Mouse (Mus musculus) hindbrain, postnatal 0 days (tissue): Measurements from ENCODE around the gene Med28. TPM values are rescaled to one million over a fixed set of nuclear protein-coding genes. Genes with fewer than 3 reads are reported as not detected.

Experiments
- ATAC-seq: fragments of 200-750 bp; cut with Nextera tagmentation; 2 replicates; pipeline ENCODE4 v1.8.0; 2017; ENCODE audit warnings: mild to moderate bottlenecking, moderate TSS enrichment, moderate library complexity
- DNase-seq: peaks from one replicate; pipeline ENCODE4 v3.0.0-alpha.2; 2015; ENCODE audit warnings: low spot score
- H3K27ac ChIP-seq: fragments of 300-500 bp; sonication (generic); 2 replicates; pipeline ENCODE4 v1.5.1; 2014; ENCODE audit warnings: mild to moderate bottlenecking
- H3K27me3 ChIP-seq: fragments of 300-500 bp; sonication (generic); 2 replicates; pipeline ENCODE4 v1.6.1; 2014; ENCODE audit warnings: low read length, mixed read lengths; ENCODE audit not compliant: insufficient read depth
- H3K36me3 ChIP-seq: fragments of 300-500 bp; sonication (generic); 2 replicates; pipeline ENCODE4 v1.6.1; 2014; ENCODE audit warnings: low read length, mixed read lengths; ENCODE audit not compliant: insufficient read depth
- H3K4me1 ChIP-seq: fragments of 300-500 bp; sonication (generic); 2 replicates; pipeline ENCODE4 v1.6.1; 2014; ENCODE audit warnings: antibody characterized with exemption, low read length, mixed read lengths; ENCODE audit not compliant: insufficient read depth
- H3K4me2 ChIP-seq: fragments of 300-500 bp; sonication (generic); 2 replicates; pipeline ENCODE4 v1.6.1; 2014; ENCODE audit warnings: low read depth, mild to moderate bottlenecking, low read length, moderate library complexity, mixed read lengths
- H3K4me3 ChIP-seq: fragments of 300-500 bp; sonication (generic); 2 replicates; pipeline ENCODE4 v1.5.1; 2014; ENCODE audit warnings: low read length
- H3K9ac ChIP-seq: fragments of 300-500 bp; sonication (generic); replicated peaks from 2 replicates; pipeline ENCODE4 v1.6.1; 2014; ENCODE audit warnings: mild to moderate bottlenecking, low read length, moderate library complexity, mixed read lengths
- H3K9me3 ChIP-seq: fragments of 300-500 bp; sonication (generic); 2 replicates; pipeline ENCODE4 v1.6.1; 2016; ENCODE audit warnings: low read length, mixed read lengths
- CTCF ChIP-seq: IDR thresholded peaks from 2 replicates; pipeline ENCODE4 v1.5.1; 2016; ENCODE audit warnings: antibody characterized with exemption, control low read depth, low read depth
- WGBS: fragments of 180-500 bp; shearing (Covaris S2); extraction: QIAGEN DNeasy Blood & Tissue Kit; methylation state at CpG from one replicate; pipeline ENCODE4 v1.1.7; 2014; 5-methylcytosine and 5-hydroxymethylcytosine counted together
- polyA plus RNA-seq: library from polyadenylated mRNA; unstranded; fragments of >200 nt; fragmentation: Nextera tagmentation; extraction: Ambion mirVana; gene quantifications from 2 replicates; pipeline ENCODE4 v1.2.1, GENCODE M21; 2015
- total RNA-seq: library from RNA; depleted of rRNA; stranded (reverse); fragments of >200 nt; gene quantifications from 2 replicates; pipeline ENCODE4 v1.2.3, GENCODE M21; 2014; rRNA removed

Gene Med28
- total RNA-seq, result 27.7 and 71.0 TPM in 2 replicates
- polyA plus RNA-seq, result 222 and 232 TPM in 2 replicates

DNA sequence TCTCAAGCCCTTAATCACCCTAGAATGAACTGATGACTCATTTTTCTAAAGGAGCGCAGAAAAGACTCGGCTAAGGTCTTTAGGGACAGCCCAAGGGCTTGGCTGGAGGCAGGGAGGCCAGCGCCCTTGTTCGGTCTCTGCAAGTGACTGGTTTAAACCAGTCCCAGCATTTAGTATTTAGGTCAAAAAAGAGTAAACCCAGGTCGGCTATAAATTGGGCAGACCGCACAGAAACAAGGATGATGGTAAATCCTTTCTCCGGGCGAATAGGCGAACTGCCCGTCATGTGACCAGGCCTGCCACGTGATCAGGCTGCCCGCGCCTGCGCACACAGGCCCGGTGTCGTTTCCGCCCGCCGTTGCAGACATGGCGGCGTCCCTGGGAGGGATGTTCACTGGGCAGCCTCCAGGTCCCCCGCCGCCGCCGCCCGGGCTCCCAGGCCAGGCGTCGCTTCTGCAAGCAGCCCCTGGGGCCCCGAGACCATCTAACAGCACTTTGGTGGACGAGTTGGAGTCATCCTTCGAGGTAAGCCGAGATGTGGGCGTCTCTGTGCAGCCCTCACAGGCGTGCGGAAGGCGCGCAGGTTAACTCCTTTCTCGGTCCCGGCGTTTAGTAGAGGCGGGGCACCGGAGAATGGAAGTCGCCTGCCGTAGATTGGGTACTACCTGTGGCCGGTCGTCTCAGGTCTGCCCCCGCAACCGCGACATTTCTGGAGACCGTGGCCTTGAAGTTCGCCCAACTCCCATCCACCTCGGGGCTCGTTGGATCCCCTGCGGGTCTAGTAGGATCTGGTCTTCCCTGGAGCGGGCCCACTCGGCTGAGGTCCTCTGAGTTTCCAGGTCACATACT, at the start of gene Med28:
Gene Med28 (plus strand): TSS at position 270 of the 849 bp plus-strand sequence.
- WGBS, result 1% methylated on average over 56 of the region's 56 CpGs
- Histone ChIP-seq H3K4me1 (peaks cover 8% of the 10 kb centered on the region), H3K27ac (peak within 1 kb of the TSS; percentile 80), H3K9me3 (no peaks in the 10 kb centered on the region), H3K4me3 (peak within 1 kb of the TSS; percentile 97), H3K9ac (peak within 1 kb of the TSS; percentile 86), H3K36me3 (peaks cover 4% of the 10 kb centered on the region), H3K4me2 (peak within 1 kb of the TSS; percentile 95), H3K27me3 (no peaks in the 10 kb centered on the region)
- TF ChIP-seq CTCF, result 0 out of 2 replicates have a peak, but pooled peaks have one; percentile 9
- DNase-seq, result peak; percentile 95
- peak; percentile 97 for ATAC-seq

DNA sequence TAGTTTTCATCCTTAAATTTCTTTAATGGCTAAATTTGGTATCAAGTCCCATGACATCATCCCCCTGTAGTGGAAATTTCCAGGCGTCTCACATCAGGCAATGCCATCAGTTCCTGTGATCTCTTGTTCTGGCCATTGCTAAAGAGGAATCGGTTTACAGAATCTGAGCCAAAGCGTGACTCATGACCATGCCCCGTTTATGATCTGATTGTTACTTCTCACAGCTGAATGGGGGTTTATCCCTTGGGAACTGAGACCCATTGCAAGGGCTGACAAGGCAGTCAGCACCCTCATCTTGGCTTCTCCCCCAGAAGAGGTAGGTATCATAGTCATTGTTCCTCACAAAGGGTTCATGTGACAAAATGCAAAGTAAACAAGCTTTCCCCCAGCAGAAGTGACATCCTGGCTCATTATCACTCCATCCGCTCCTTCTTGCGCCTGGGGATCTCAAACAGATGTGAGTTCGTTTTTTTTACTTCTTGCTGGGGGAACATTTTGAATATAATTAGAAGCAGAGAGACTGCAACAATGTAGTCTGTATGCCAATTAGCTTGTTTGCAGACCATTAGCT, 47.1 kb upstream of the Med28 start:
- no peak for TF ChIP-seq CTCF
- Histone ChIP-seq H3K4me1 (no peaks in the 10 kb centered on the region), H3K36me3 (no peaks in the 10 kb centered on the region), H3K27ac (no peak overlapping the region), H3K4me3 (no peak overlapping the region), H3K9ac (no peak overlapping the region), H3K9me3 (no peaks in the 10 kb centered on the region), H3K4me2 (no peak overlapping the region), H3K27me3 (no peaks in the 10 kb centered on the region)
- ATAC-seq (no peak), DNase-seq (no peak)
- 47% methylated on average over 7 of the region's 7 CpGs for WGBS

DNA sequence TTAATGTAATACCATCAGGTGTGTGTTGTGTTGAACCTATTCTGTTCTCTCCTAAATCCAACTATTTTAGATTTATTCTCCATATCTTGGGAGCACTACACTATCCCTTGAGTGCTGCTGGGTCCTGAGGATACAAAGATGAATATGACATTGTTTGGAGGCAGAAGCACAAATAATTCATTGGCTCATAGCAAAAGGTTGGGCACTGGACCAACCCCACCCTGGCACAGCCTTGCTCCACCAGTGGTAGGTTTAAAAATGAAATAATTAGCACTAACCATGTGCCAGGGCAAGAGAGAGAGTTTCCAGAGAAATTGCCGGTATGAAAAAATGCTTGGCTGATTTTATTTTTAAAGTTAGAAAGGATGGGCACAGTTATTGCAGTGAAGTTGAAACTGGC, 46.5 kb upstream of the Med28 start:
- Histone ChIP-seq H3K4me2 (no peak overlapping the region), H3K36me3 (no peaks in the 10 kb centered on the region), H3K4me1 (no peaks in the 10 kb centered on the region), H3K9me3 (no peaks in the 10 kb centered on the region), H3K4me3 (no peak overlapping the region), H3K27me3 (no peaks in the 10 kb centered on the region), H3K27ac (no peak overlapping the region), H3K9ac (no peak overlapping the region)
- WGBS, result 61% methylated on average over 1 of the region's 1 CpGs
- no peak for DNase-seq
- no peak for TF ChIP-seq CTCF
- no peak for ATAC-seq

DNA sequence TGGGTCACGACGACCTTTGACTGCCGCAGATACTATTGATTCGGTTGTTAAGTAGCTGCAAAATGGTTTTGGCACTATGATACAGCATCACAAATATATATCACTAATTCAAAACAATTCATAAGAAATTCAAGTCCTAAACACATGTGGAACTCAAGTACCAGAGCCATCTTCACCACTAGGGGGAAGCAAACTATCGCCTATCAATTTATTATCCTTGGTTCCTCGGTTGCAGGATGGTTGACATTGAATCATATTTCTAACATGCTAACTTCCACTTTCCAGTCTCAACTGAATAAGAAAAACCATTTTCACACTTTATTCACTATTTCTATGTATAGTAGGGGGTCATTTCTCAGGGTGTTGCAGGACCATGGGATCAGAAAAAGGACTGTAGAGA, 45.8 kb upstream of the Med28 start:
- ATAC-seq, result peak; percentile 62; the same call in 1 of the 2 replicates
- DNase-seq, result peak; percentile 91
- no peaks in the 10 kb centered on the region for H3K27me3 ChIP-seq
- TF ChIP-seq CTCF, result peak; percentile 88
- H3K36me3 ChIP-seq, result no peaks in the 10 kb centered on the region
- H3K9me3 ChIP-seq, result no peaks in the 10 kb centered on the region
- H3K4me1 ChIP-seq, result no peaks in the 10 kb centered on the region
- no peak overlapping the region for H3K4me2 ChIP-seq
- no peak overlapping the region for H3K27ac ChIP-seq
- H3K9ac ChIP-seq, result no peak overlapping the region
- 27% methylated on average over 6 of the region's 6 CpGs for WGBS
- H3K4me3 ChIP-seq, result no peak overlapping the region

DNA sequence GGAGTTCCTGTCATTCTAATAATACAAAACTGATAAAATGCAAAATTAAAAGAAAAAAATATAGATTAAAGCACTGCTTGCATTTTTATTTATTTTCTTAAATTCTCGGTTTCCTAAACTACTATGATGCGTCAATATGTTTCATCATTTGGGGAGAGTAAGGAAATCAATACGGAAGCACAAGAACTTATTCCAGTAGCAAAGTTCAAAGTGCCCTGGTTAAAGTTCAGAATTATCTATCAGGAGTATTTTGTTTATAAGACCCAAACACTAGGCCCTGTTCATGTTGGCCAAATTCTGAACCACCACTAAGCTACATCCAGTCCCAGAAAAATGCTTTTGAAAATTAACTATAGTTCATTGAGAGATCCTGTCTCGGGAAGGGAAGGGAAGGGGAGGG, 45.3 kb upstream of the Med28 start:
- WGBS, result 75% methylated on average over 3 of the region's 4 CpGs
- ATAC-seq (no peak), DNase-seq (no peak)
- Histone ChIP-seq H3K9ac (no peak overlapping the region), H3K36me3 (no peaks in the 10 kb centered on the region), H3K4me2 (no peak overlapping the region), H3K4me1 (no peaks in the 10 kb centered on the region), H3K27ac (no peak overlapping the region), H3K4me3 (no peak overlapping the region), H3K27me3 (no peaks in the 10 kb centered on the region), H3K9me3 (no peaks in the 10 kb centered on the region)
- TF ChIP-seq CTCF, result no peak

DNA sequence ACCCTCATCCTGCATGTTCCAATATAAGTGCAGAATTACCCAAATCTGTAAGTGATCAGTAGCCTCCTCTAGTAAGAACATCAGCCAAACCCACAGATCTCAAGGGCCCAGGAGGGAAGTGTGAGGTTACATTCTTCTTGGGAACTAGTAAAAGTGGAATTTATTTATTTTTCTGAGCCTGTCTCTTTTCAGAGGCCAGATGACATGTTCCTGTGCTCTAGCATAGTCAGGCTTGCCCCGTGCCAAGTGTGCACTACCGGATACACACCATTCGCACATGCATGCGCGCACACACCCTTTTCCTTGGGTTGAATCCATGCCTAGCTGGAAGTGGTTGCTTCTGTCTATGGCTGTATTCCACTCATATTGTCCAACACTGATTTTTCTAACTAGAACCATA, 44.3 kb upstream of the Med28 start:
- Histone ChIP-seq H3K4me2 (no peak overlapping the region), H3K9ac (no peak overlapping the region), H3K27ac (no peak overlapping the region), H3K4me1 (no peaks in the 10 kb centered on the region), H3K36me3 (no peaks in the 10 kb centered on the region), H3K9me3 (no peaks in the 10 kb centered on the region), H3K27me3 (no peaks in the 10 kb centered on the region), H3K4me3 (no peak overlapping the region)
- 86% methylated on average over 5 of the region's 5 CpGs for whole genome bisulfite sequencing
- no peak for TF ChIP-seq CTCF
- ATAC-seq (no peak), DNase-seq (no peak)

DNA sequence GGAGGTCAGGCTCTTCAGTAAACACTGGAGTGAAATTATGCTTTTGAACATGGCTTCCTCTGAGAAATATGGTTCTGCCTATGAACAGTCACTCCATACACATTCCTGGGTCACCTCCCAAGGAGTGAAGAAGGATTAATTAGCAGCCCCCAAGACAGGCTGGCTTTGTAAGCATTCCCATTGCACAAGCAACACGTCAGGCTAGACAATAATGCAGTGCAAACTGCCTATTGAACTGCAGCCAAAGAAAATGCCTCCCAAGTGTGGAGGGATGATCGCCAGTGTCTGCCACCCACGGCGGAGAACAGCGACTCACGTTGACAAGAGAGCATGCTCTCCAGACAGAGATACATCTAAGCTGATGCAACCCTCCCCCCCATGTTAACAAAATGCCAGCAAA, 43.7 kb upstream of the Med28 start:
- no peak for TF ChIP-seq CTCF
- ATAC-seq, result peak; percentile 73
- H3K4me2 ChIP-seq, result no peak overlapping the region

More for the DNA sequence above, 43.7 kb upstream of the Med28 start:
- Histone ChIP-seq H3K36me3 (no peaks in the 10 kb centered on the region), H3K9me3 (no peaks in the 10 kb centered on the region), H3K4me3 (no peak overlapping the region), H3K4me1 (no peaks in the 10 kb centered on the region), H3K9ac (no peak overlapping the region), H3K27me3 (no peaks in the 10 kb centered on the region), H3K27ac (no peak overlapping the region)
- DNase-seq, result peak; percentile 29
- WGBS, result 10% methylated on average over 6 of the region's 6 CpGs
